Mouse (Mus musculus) intestine, embryonic 14.5 days (tissue): ENCODE measurements around the gene 3100002H09Rik. TPM values are rescaled to one million over a fixed set of nuclear protein-coding genes. Genes with fewer than 3 reads are reported as not detected.

Experiments used
- ATAC-seq: fragments of 200-750 bp; cut with Nextera tagmentation; replicated peaks from 2 replicates; pipeline ENCODE4 v1.8.0; 2017; ENCODE audit warnings: low read depth, moderate number of reproducible peaks, moderate TSS enrichment, moderate library complexity; ENCODE audit not compliant: low FRiP score, low TSS enrichment
- DNase-seq: peaks from one replicate; pipeline ENCODE4 v3.0.0-alpha.2; 2018; ENCODE audit warnings: low spot score
- H3K27ac ChIP-seq: fragments of 300-500 bp; sonication (generic); 2 replicates; pipeline ENCODE4 v1.5.1; 2014; ENCODE audit warnings: low read depth, mild to moderate bottlenecking, control low read depth
- H3K27me3 ChIP-seq: fragments of 300-500 bp; sonication (generic); replicated peaks from 2 replicates; pipeline ENCODE4 v1.6.1; 2014; ENCODE audit warnings: low read length, control low read depth; ENCODE audit not compliant: control insufficient read depth, insufficient read depth
- H3K36me3 ChIP-seq: fragments of 300-500 bp; sonication (generic); 2 replicates; pipeline ENCODE4 v1.6.1; 2014; ENCODE audit warnings: low read length, control low read depth; ENCODE audit not compliant: control insufficient read depth, insufficient read depth
- H3K4me1 ChIP-seq: fragments of 300-500 bp; sonication (generic); replicated peaks from 2 replicates; pipeline ENCODE4 v1.6.1; 2014; ENCODE audit warnings: low read length, control low read depth, mixed read lengths; ENCODE audit not compliant: control insufficient read depth, insufficient read depth
- H3K4me2 ChIP-seq: fragments of 300-500 bp; sonication (generic); 2 replicates; pipeline ENCODE4 v1.6.1; 2014; ENCODE audit warnings: low read length
- H3K4me3 ChIP-seq: fragments of 300-500 bp; sonication (generic); 2 replicates; pipeline ENCODE4 v1.5.1; 2014; ENCODE audit warnings: low read depth, low read length, control low read depth, mixed read lengths
- H3K9ac ChIP-seq: fragments of 300-500 bp; sonication (generic); 2 replicates; pipeline ENCODE4 v1.6.1; 2014; ENCODE audit warnings: mild to moderate bottlenecking, low read length
- H3K9me3 ChIP-seq: fragments of 300-500 bp; sonication (generic); 2 replicates; pipeline ENCODE4 v1.6.1; 2016; ENCODE audit warnings: low read length, control low read depth; ENCODE audit not compliant: control insufficient read depth
- WGBS: fragments of 180-500 bp; shearing (Covaris S2); extraction: QIAGEN DNeasy Blood & Tissue Kit; methylation state at CpG from one replicate; pipeline ENCODE4 v1.1.7; 2014; 5-methylcytosine and 5-hydroxymethylcytosine counted together
- polyA plus RNA-seq: library from polyadenylated mRNA; unstranded; fragments of >200 nt; fragmentation: Nextera tagmentation; extraction: Ambion mirVana; gene quantifications from 2 replicates; pipeline ENCODE4 v1.2.1, GENCODE M21; 2014

3100002H09Rik gene
- polyA plus RNA-seq, 1 experiment from 2014 or later: not detected

DNA sequence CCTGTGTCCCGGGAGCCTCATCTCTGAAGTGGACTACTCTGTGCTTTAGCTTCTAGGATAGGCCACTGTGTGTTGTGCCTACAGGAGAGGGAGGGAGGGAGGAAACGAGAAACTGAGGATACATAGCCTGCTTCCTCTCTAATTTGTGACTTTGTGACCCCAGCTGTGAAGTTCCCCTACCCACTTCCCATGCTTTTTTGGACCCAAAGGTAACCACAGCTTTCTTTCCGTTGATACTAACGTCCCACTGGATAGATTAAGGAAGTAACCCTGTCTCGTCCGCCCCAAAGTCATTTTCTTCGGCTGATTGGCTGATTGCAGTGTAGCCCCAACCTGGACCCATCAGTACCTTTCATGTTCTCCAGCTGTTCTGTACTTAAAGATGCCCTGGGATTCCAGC, 29.9 kb downstream of the 3100002H09Rik start:
- Histone ChIP-seq H3K4me3 (no peak overlapping the region), H3K9ac (no peak overlapping the region), H3K27ac (no peak overlapping the region), H3K27me3 (peaks cover 22% of the 10 kb centered on the region), H3K9me3 (no peaks in the 10 kb centered on the region), H3K4me1 (no peaks in the 10 kb centered on the region), H3K4me2 (no peak overlapping the region), H3K36me3 (no peaks in the 10 kb centered on the region)
- WGBS: 83% methylated on average over 7 of the region's 7 CpGs
- DNase-seq: no peak
- ATAC-seq: no peak

DNA sequence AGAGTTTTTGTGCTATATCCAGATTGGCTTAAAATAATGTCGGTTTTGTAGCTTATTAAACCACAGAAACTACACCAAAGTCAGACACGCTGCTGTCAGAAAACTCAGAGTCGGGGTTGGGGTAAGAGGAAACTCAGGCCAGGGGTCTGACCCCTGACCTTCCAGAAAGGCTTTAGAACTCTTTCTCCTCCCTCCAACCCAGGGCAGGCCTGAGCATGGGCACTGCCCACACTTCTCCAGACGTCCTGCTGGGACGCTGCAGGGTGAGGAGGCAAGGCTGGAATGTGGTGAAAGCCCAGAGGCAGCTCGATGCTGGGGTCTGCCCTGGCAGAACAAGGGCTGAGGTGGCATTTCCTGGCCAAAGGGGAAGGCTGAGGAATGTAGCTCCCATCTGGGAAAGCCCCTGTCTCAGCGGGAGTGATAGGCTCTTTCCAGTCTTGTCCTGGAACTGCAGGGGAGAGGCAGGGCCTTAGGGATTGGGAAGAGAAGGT, 34.6 kb downstream of the 3100002H09Rik start:
- no peak for ATAC-seq
- Histone ChIP-seq H3K9me3 (no peaks in the 10 kb centered on the region), H3K4me3 (peak overlapping the region; percentile 36), H3K27me3 (peaks cover 54% of the 10 kb centered on the region), H3K27ac (no peak overlapping the region), H3K4me2 (peak overlapping the region; percentile 90; the same call in 1 of the 2 replicates), H3K9ac (peak overlapping the region; percentile 38; the same call in 1 of the 2 replicates), H3K4me1 (peaks cover 4% of the 10 kb centered on the region; the same call in 1 of the 2 replicates), H3K36me3 (no peaks in the 10 kb centered on the region)
- DNase-seq: no peak
- 10% methylated on average over 7 of the region's 7 CpGs for WGBS

DNA sequence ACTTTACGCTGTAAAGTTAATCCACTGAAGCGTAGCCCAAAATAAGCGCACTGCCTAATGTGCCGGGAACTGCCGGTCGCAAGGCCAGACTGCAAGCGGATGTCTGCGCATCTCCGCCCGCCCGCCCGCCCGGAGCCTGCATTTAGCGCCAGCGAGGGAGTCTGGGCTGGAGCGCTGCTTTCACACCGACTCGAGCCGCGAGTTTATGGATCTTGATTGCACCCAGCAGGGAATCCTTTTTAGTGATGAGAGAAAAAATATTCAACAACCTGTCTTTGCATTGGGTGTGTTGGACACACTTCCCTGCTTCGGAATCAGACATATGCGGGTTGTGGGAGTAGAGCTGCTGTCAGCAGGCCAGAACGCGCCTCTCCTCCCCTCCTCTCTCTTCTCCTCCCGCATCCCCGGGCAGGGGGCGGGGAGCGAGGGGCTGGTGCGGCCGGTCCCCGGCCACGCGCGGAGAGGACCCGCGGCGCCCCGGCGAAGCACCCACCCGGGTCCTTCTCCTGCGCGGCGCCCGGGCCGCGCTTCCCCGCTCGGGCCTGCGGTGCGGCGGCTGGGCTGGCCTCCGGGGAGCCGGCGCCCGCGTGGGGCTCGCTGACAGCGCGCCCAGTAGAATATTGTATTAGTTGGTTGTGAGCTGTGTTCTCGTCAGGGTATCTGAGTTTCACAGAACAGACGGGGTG, 35.2 kb downstream of the 3100002H09Rik start:
- peak overlapping the region; percentile 38 for H3K9ac ChIP-seq
- DNase-seq: peak; percentile 74
- peak overlapping the region; percentile 90 for H3K4me2 ChIP-seq
- H3K4me3 ChIP-seq: peak overlapping the region; percentile 36
- no peak overlapping the region for H3K27ac ChIP-seq
- H3K9me3 ChIP-seq: no peaks in the 10 kb centered on the region
- under 1% methylated on average over 57 of the region's 61 CpGs for WGBS
- no peak for ATAC-seq
- H3K36me3 ChIP-seq: no peaks in the 10 kb centered on the region
- peaks cover 4% of the 10 kb centered on the region; the same call in 1 of the 2 replicates for H3K4me1 ChIP-seq
- H3K27me3 ChIP-seq: peaks cover 51% of the 10 kb centered on the region

DNA sequence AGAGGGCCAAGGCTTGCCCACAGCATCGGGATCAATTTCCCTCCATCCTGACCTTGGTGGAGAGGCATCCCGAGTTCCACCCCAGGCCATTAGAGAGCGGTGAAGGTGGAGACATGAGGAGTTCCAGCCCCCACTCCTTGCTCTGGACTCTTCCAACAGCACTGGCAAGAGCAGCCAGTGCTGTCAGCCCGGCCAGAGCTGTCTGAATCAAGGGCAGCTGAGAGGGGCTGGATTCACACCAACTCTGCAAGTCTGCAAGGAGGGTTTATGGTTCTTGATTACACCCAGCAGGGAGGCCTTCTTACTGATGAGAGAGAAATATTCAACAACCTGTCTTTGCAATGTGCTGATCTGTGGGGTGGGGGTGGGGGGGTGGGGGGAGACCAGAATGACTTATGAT, 37.0 kb downstream of the 3100002H09Rik start:
- no peak for ATAC-seq

DNA sequence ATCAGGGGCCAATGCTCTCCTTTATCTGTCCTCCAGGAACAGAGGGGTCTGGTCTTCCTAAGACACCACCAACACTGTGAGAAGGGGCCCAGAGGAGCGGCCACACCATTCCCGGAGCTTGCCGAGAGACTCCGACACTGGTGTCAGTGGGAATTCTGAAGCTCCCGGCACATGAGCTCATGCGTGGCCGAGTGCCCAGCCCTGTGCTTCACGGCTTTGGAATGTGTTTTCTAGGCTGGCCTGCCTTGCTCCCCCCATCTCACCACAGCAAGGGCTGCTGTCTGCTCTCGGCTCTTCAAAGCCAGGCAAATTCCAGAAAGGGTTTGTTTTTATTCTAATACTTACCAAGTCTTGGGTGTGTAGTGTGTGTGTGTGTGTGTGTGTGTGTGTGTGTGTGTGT, 39.6 kb downstream of the 3100002H09Rik start:
- Histone ChIP-seq H3K4me1 (peaks cover 4% of the 10 kb centered on the region; the same call in 1 of the 2 replicates), H3K4me2 (no peak overlapping the region), H3K9me3 (no peaks in the 10 kb centered on the region), H3K27me3 (peaks cover 52% of the 10 kb centered on the region), H3K36me3 (no peaks in the 10 kb centered on the region), H3K4me3 (no peak overlapping the region), H3K27ac (no peak overlapping the region), H3K9ac (no peak overlapping the region)
- DNase-seq (no peak), ATAC-seq (0 out of 2 replicates have a peak, but pooled peaks have one; percentile 62)
- 56% methylated on average over 9 of the region's 9 CpGs for WGBS

More for the DNA sequence above, 37.0 kb downstream of the 3100002H09Rik start:
- no peak for DNase-seq
- 52% methylated on average over 4 of the region's 4 CpGs for WGBS
- Histone ChIP-seq H3K4me1 (peaks cover 4% of the 10 kb centered on the region; the same call in 1 of the 2 replicates), H3K27ac (no peak overlapping the region), H3K27me3 (peaks cover 58% of the 10 kb centered on the region), H3K36me3 (no peaks in the 10 kb centered on the region), H3K9ac (no peak overlapping the region), H3K4me2 (no peak overlapping the region), H3K9me3 (no peaks in the 10 kb centered on the region), H3K4me3 (no peak overlapping the region)

DNA sequence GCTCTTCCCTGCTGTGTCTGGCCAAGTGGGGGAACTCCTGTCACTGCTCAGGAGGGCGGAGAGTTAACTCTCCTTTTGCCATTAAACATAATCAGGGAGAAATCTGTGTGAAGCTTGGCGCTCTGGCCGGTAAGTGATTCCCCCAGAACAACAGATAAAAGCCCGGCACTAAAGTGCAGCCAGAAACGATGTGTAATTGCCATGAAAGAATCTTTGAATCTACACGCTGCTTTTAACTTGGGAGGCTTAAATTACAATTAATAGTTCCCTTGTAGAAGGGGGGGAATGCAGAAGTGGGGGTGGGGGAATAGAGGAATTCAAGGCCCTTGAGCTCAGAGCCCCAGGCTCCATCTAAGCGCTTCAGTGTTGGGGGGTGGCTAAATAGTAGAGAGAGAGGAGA, 40.9 kb downstream of the 3100002H09Rik start:
- H3K27ac ChIP-seq: no peak overlapping the region
- 30% methylated on average over 7 of the region's 7 CpGs for WGBS
- peaks cover 39% of the 10 kb centered on the region for H3K27me3 ChIP-seq
- no peaks in the 10 kb centered on the region for H3K36me3 ChIP-seq
- no peak for DNase-seq
- H3K9ac ChIP-seq: no peak overlapping the region
- no peaks in the 10 kb centered on the region for H3K9me3 ChIP-seq
- H3K4me2 ChIP-seq: no peak overlapping the region
- no peak overlapping the region for H3K4me3 ChIP-seq
- no peak for ATAC-seq
- H3K4me1 ChIP-seq: no peaks in the 10 kb centered on the region; the same call in 1 of the 2 replicates

DNA sequence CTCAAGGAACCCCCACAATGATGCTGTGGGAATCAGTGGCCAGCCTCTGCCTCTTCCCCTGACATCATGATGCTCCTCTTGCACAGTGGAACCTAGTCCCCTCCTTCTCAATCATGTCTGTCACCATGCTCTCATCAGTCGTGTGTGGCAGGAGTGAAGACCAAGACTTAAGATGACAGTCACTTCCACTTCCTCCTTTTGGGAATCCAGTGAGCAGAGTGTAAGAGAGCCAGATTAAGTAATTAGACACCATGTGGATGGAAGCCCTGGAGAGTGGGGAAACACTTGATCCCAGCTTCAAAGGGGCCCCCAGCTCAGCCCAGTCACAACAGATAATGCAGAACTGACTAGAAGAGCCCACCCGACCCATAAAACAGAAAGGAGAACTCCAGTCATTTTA, 47.2 kb downstream of the 3100002H09Rik start:
- no peaks in the 10 kb centered on the region for H3K9me3 ChIP-seq
- 69% methylated on average over 2 of the region's 2 CpGs for WGBS
- H3K27ac ChIP-seq: no peak overlapping the region
- no peak overlapping the region for H3K9ac ChIP-seq
- no peak overlapping the region for H3K4me2 ChIP-seq
- H3K4me3 ChIP-seq: no peak overlapping the region
- H3K4me1 ChIP-seq: no peaks in the 10 kb centered on the region
- DNase-seq (no peak), ATAC-seq (no peak)
- H3K27me3 ChIP-seq: 0 out of 2 replicates have a peak, but pooled peaks cover 8% of the 10 kb centered on the region
- no peaks in the 10 kb centered on the region for H3K36me3 ChIP-seq

DNA sequence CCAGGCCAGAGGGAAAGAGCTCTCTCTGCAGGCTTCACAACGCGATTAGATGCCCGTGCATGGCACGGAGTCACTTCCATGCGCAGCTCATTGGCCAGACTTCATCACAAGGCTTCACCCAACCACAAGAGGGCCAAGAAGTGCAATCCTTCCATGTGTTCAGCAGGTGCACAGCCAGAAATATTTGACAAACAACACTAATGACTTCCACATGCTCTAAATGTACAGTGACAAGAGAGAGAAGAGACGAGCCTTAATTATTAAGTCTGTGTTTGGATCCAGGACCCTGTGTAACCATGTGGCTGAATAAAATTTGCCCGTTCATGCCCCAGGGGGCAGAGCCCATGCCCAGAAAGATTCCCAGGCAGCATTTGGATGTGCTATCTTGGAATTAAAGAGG, 47.9 kb downstream of the 3100002H09Rik start:
- Histone ChIP-seq H3K36me3 (no peaks in the 10 kb centered on the region), H3K9me3 (no peaks in the 10 kb centered on the region), H3K4me1 (no peaks in the 10 kb centered on the region), H3K4me2 (no peak overlapping the region), H3K4me3 (no peak overlapping the region), H3K9ac (no peak overlapping the region), H3K27ac (no peak overlapping the region), H3K27me3 (0 out of 2 replicates have a peak, but pooled peaks cover 2% of the 10 kb centered on the region)
- 71% methylated on average over 7 of the region's 7 CpGs for WGBS
- ATAC-seq (no peak), DNase-seq (no peak)
